Mouse (Mus musculus): ENCODE measurements at regions not wholly inside any gene's neighbourhood (a gene's known extent, or its start where the extent isn't known, plus 50 kb on each side); places are given as distances from the start of the nearest gene placed in this dataset.

- in situ Hi-C loops (cut with MboI, MseI) = no loop called here
Observed at GRCm38 (mm10) chr5:133821273-133821672, 278.2 kb upstream of the Castor2 start.

GRCm38 (mm10) chr5:133815462-133815861, 284.0 kb upstream of the Castor2 start:
- in situ Hi-C loops (cut with MboI, MseI) = no loop called here

DNA sequence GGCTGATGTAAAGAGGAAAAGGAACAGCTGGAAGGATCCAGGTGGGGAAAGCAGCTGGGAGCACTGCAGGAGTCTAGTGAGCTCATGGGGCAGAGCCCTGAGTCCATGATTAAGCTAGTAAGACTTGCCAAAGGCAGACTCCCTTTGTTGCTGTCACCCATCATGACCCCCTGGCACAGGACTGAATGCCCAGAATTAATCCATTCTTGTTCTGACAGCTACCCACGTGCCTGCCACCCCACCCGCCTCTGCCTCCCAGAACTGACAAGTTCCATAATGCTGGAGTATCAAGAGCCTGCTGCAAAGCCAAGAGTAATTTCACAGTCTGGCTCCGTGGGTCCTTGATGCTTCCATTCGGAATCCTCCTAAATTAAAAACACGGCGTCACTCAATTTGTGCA, 285.1 kb upstream of the Castor2 start:
- in situ Hi-C loops (cut with MboI, MseI) = no loop called here

DNA sequence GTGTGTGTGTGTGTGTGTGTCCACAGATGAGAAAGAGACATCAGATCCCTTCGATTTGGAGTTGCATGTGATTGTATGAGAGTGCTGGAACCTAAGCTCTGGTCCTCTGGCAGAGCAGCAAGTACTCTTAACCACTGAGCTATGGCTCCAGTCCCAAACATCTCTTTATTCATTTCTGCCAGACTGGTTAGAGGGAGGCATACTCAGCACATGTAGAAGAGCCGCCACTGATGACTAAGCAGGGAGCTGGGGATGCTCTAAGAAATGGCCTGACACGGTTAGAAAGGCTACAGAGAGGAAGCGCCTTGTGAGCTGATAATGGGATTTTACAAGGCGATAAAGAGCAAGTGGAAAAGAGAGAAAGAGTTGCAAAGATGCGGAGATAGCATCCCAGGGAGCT, 287.3 kb upstream of the Castor2 start:
- in situ Hi-C loops (cut with MboI, MseI) = no loop called here

DNA sequence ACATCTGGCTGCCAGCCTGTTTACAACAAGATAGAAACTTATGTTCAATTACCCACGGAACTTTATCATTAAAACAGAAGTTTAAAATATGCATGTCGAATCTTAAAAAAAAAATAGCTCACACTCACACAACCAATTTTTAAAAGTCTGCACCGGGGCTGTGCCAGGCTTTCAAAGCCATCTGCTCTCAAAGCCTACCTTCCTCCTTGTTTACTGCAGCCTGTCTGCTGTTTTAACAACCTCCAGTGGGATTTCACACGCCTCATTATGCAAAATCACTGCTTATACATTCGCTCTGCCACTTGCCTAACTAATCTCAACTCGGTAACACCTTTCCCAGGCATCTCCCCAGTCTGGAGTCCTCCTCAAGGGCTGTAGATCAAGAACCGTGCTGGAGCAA, 292.6 kb upstream of the Castor2 start:
- in situ Hi-C loops (cut with MboI, MseI) = no loop called here

DNA sequence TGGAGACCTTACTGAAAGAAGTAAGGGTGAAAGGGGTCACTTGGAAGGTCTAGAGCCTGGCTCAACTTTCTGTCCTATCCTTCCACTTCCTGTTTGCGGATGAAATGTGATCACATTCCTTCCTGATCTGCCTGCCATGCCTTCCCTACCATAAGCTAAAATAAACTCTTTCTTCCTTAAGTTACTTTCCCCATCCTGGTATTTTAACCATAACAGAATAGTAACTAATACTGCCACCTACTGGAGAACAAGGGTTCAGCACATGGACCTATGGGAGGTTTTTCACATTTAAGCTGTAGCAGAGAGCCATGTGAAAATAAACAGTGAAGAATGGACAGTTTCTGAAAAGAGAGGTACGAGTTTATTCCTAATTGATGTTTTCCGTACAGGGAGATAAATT, 297.5 kb upstream of the Castor2 start:
- in situ Hi-C loops (cut with MboI, MseI) = no loop called here

DNA sequence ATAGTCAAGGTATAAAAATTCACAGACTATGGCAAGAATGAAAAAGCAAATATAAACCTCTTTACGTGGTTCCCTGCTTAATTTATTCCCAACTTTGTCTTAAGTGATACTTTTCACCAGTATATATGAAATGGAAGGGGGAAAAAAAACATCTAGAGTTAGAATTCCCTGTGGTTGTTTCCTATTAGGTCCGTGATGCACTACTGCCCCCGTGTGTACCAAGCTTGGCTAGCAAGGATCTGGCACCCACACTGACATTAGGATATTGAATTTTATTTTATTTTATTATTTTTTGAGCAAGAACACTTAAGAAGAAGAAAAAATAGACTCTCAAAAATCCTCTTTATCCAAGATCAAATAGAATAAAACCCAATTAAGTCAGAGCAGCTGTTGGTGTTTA, 303.9 kb upstream of the Castor2 start:
- in situ Hi-C loops (cut with MboI, MseI) = no loop called here

DNA sequence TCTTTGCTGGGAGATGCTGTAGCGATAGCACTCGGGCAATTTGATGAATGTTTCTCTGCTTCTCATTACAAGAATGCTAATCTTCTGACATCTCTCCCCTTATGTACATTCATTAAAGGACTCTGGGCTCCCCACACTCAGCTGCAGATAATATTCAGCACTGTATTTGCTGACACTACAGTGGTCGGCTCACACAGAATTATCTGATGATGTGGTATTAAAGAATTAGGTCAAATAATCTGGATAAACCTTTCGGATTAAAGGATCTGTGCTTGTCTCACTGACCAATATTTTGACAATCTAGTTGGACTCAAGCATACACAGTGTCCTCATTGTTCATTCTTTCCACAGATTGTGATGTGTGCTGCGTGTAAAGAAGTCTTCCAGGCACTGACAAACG, 308.8 kb upstream of the Castor2 start:
- in situ Hi-C loops (cut with MboI, MseI) = no loop called here

DNA sequence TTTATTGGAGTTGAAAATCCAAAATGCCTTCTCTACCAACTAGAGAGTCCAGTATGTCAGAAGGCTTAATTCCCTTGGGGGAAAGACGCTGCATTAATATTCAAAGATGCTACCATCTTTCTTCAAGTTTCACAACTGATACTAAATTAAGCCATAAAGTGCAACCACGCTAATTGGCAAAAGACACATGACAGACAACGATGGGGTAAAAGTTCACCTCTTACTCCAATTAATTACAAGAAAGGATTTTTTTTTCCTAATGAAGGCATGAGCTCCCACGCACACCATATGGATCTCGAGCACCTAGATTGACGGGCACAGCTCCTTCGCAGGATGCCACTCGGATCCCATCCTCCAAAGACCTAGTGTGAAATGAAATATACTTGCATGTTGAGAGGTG, 311.5 kb upstream of the Castor2 start:
- in situ Hi-C loops (cut with MboI, MseI) = no loop called here

DNA sequence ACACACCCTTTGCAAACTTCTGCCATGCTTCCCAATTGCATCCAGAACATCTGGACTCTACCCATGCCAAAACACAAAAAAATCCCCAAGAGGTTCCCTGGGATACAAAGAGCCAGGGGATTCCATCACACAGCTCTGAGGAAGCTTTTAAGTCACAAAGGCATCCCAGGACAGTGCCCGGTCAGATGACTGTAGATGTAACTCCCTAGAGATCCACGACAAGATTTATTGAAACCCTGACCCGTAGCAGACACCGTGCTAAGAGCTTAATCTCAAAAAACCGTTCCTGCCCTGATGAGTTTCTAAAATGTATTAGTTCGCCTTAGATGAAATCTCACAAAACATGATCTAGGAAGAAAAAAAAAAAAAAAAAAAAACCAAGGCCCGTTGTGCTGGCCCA, 312.0 kb upstream of the Castor2 start:
- in situ Hi-C loops (cut with MboI, MseI) = no loop called here

DNA sequence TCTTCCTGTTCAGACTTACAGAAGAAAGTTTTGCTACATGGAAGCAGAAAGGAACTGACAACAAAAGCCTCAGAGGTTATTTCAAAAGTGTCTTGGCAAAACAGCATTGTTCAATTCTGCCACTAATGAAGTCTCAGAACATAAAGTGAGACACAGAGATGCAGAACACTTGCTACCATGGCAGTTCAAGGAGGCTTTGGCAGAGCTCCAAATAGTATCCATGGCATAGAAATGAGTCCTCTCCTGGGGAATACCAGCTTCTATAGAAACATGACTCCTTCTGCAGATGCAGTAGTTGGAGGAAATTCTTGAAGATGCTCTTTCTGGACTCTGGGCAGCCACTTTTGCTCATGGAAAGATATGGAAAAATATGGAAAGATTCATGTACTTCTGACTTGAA, 322.9 kb upstream of the Castor2 start:
- in situ Hi-C loops (cut with MboI, MseI) = no loop called here

DNA sequence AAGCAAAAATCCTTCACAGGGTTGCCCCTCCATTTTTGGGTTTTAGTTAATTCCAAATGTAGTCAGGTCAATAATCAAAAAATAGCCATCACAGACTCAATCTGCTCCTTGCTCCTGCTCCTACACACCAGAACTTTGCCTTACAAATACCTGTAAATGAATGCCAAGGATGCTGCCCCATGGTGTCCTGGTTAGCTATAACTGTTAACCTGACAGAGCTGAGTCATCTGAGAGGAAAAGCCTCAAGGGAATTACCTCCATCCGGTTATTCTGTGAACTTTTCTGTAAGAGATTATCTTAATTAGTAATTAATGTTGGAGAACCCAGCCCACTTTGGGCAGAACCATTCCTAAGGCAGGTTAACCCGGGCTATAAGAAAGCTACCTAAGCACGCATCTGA, 325.4 kb upstream of the Castor2 start:
- in situ Hi-C loops (cut with MboI, MseI) = no loop called here

DNA sequence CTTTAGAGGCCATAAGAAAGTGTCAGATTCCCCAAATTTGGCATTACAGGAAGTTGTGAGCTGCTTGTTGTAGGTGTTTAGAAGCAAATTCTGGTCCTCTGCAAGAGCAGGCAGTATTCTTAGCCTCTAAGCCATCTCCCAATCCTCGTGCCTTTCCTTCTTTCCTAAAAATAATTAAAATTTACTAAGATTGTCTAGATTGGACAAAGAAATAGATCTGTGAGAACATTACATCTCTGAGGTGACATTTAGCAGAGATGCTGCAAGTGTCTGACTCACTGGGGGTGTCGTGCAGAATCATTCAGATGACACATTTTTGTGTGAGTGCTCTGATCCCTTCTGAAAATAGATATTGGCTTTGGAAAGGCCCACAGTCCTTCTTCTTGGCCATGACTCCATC, 330.7 kb upstream of the Castor2 start:
- in situ Hi-C loops (cut with MboI, MseI) = no loop called here

- in situ Hi-C loops (cut with MboI, MseI) = no loop called here
Observed at GRCm38 (mm10) chr5:133757817-133758216, 341.7 kb upstream of the Castor2 start.

GRCm38 (mm10) chr5:133754180-133754579, 345.3 kb upstream of the Castor2 start:
- in situ Hi-C loops (cut with MboI, MseI) = no loop called here

- in situ Hi-C loops (cut with MboI, MseI) = no loop called here
Observed at GRCm38 (mm10) chr5:133753461-133754160, 345.9 kb upstream of the Castor2 start.

- in situ Hi-C loops (cut with MboI, MseI) = no loop called here
Observed at GRCm38 (mm10) chr5:133746960-133747359, 352.6 kb upstream of the Castor2 start.

- in situ Hi-C loops (cut with MboI, MseI) = no loop called here
Observed at GRCm38 (mm10) chr5:133746411-133746810, 353.1 kb upstream of the Castor2 start.

DNA sequence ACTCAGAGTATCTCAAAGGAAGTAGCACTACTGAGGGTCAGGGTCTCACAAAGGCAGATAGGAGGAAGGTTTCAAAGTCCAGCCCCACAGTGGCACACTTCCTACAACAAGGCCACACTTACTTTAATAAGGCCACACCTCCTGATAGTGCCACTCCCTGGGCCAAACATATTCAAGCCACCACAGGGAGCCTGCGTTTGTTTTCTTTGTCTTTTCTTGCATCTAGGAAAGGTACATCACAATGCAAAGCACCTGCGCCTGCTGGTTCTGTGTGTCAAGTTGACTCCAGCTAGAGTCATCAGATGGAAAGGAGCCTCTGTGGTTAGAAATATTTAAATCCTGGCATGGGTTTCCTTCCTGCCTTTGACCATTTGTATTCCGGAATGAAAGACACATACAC, 355.4 kb upstream of the Castor2 start:
- in situ Hi-C loops (cut with MboI, MseI) = no loop called here

- in situ Hi-C loops (cut with MboI, MseI) = no loop called here
Observed at GRCm38 (mm10) chr5:133743606-133744005, 355.9 kb upstream of the Castor2 start.

- in situ Hi-C loops (cut with MboI, MseI) = no loop called here
Observed at GRCm38 (mm10) chr5:133731871-133732270, 367.6 kb upstream of the Castor2 start.

DNA sequence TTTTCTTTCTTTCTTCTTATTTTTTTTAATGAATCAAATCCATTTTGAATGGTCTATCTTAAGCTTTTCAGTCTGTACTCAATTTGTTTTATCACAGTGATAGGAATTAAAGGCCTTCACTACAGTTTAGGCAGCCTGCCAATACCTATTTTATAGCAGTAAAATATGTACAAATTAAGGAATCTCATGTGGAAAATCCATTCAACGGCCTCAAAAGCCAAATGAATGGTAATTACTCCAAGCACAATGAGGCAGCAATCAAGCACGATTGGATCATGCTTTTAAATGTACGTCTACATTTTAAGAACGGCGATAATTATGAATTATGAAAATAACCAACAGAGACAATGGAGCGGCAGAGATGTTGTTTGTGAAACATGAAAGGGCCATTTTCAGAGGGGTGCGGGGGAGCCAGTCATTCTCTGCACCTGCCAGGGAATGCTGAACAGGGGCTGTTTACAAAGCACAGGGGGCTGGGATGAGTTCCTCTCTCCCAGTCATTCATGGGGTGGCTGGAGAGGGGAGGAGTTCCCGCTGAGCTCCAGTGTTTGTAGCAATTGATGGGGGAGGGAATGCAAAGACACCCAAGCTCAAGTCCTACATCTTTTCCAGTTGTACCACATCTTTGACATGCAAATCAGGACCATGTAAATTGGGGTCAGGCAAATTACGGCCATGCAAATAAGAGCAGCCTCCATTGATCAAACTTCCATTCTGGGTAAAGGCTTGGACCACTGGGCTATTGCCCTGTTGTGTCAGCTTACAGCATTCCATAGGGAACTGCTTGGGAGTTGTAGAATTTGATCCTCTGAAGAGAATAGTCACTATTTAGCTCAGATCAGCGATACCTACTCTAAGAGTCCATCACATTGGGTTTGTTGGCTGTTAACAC, 381.1 kb upstream of the Castor2 start:
- in situ Hi-C loops (cut with MboI, MseI) = no loop called here

- in situ Hi-C loops (cut with MboI, MseI) = no loop called here
Observed at GRCm38 (mm10) chr5:133715830-133716229, 383.7 kb upstream of the Castor2 start.
